Mouse (Mus musculus) olfactory bulb, adult 2 months (tissue): ENCODE measurements around the gene Ahcyl2.

Source experiments
- CTCF ChIP-seq: fragments of 200-500 bp; IDR thresholded peaks from 2 replicates; pipeline ENCODE4 v1.5.1; 2012; ENCODE audit warnings: low read depth, mild to moderate bottlenecking, low read length, moderate library complexity; ENCODE audit not compliant: insufficient read depth
- POLR2A ChIP-seq: fragments of 200-500 bp; IDR thresholded peaks from 2 replicates; pipeline ENCODE4 v1.6.1; 2012; ENCODE audit warnings: mild to moderate bottlenecking, low read depth, low read length, moderate library complexity; ENCODE audit not compliant: insufficient read depth

DNA sequence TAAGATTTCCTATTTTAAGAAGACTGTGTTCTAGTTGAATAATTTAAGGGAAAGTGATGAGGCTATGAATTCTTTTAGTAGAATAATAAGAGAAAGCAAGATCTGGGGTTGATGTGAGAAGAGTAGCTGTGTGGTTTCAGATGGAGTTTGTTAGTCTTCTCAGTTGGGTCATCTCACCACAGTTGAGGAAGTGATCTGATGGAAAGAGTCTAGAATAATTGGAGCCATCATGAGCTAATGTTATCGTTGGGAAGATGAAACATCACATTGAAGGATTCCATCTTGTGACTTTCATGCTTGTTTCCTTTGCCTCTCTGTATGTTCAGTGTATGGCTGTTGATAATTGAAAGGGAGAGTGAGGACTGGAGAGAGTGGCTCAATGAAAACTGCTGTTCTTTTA, 35.2 kb downstream of the Ahcyl2 start:
- TF ChIP-seq POLR2A, result no peak
- no peak for TF ChIP-seq CTCF
